Mouse (Mus musculus) hindlimb bud, embryonic 11.5 days (tissue): ENCODE results near the gene Kank4.
"Not testable (repeated sequence)": the region's sequence is repeated elsewhere in the genome, so short reads cannot be mapped to it uniquely, and the experiment has no call there.

Experiments
- DNase-seq: peaks from one replicate; pipeline ENCODE4 v3.0.0-alpha.2; 2012; ENCODE audit warnings: low read depth, low spot score; ENCODE audit errors: extremely low spot score

Kank4 gene

GRCm38 (mm10) chr4:98834782-98835181, 17.4 kb upstream of the Kank4 start:
- DNase-seq: no peak

- no peak for DNase-seq
Measured at GRCm38 (mm10) chr4:98831726-98832125, 14.4 kb upstream of the Kank4 start.

GRCm38 (mm10) chr4:98826701-98827100, 9.4 kb upstream of the Kank4 start:
- DNase-seq: no peak

- not testable (repeated sequence) for DNase-seq
Measured at GRCm38 (mm10) chr4:98823740-98824139, 6.4 kb upstream of the Kank4 start, which contains the start of gene I0C0044D17Rik. I0C0044D17Rik (minus strand) TSS chr4:98823840.

GRCm38 (mm10) chr4:98823047-98823446, 5.7 kb upstream of the Kank4 start:
- DNase-seq: no peak

GRCm38 (mm10) chr4:98822478-98822877, 5.1 kb upstream of the Kank4 start:
- DNase-seq: no peak

- DNase-seq: no peak
Measured at GRCm38 (mm10) chr4:98819216-98819755, 1.9 kb upstream of the Kank4 start.

GRCm38 (mm10) chr4:98816807-98817183, 542 bp downstream of the Kank4 start:
- no peak for DNase-seq

- no peak for DNase-seq
Measured at GRCm38 (mm10) chr4:98806306-98806705, 11.0 kb downstream of the Kank4 start.

GRCm38 (mm10) chr4:98805291-98806048, 11.9 kb downstream of the Kank4 start:
- DNase-seq: no peak

- DNase-seq: peak; percentile 44
Measured at GRCm38 (mm10) chr4:98804476-98805134, 12.7 kb downstream of the Kank4 start.

GRCm38 (mm10) chr4:98801775-98802174, 15.6 kb downstream of the Kank4 start:
- no peak for DNase-seq

GRCm38 (mm10) chr4:98800824-98801223, 16.5 kb downstream of the Kank4 start:
- DNase-seq: no peak

- DNase-seq: no peak
Measured at GRCm38 (mm10) chr4:98796591-98797341, 20.6 kb downstream of the Kank4 start.

- DNase-seq: no peak
Measured at GRCm38 (mm10) chr4:98795241-98795640, 22.1 kb downstream of the Kank4 start.

GRCm38 (mm10) chr4:98793486-98793885, 23.9 kb downstream of the Kank4 start:
- DNase-seq: no peak

GRCm38 (mm10) chr4:98790721-98791120, 26.6 kb downstream of the Kank4 start:
- no peak for DNase-seq

GRCm38 (mm10) chr4:98789861-98790311, 27.5 kb downstream of the Kank4 start:
- no peak for DNase-seq

- DNase-seq: no peak
Measured at GRCm38 (mm10) chr4:98789133-98789765, 28.1 kb downstream of the Kank4 start.

- DNase-seq: no peak
Measured at GRCm38 (mm10) chr4:98786281-98786680, 31.1 kb downstream of the Kank4 start.

- no peak for DNase-seq
Measured at GRCm38 (mm10) chr4:98785851-98786250, 31.5 kb downstream of the Kank4 start.
